Mouse (Mus musculus) spleen, adult 2 months (tissue): ENCODE measurements around the gene Pon1.

Experiments
- CTCF ChIP-seq: fragments of 200-500 bp; IDR thresholded peaks from 2 replicates; pipeline ENCODE4 v1.5.1; 2011; ENCODE audit warnings: mild to moderate bottlenecking, inconsistent platforms; ENCODE audit not compliant: insufficient read depth, insufficient read length, insufficient replicate concordance; ENCODE audit errors: extremely low read depth
- POLR2A ChIP-seq: fragments of 200-500 bp; IDR thresholded peaks from 2 replicates; pipeline ENCODE4 v1.6.1; 2011; ENCODE audit warnings: low read depth, low read length, inconsistent platforms

DNA sequence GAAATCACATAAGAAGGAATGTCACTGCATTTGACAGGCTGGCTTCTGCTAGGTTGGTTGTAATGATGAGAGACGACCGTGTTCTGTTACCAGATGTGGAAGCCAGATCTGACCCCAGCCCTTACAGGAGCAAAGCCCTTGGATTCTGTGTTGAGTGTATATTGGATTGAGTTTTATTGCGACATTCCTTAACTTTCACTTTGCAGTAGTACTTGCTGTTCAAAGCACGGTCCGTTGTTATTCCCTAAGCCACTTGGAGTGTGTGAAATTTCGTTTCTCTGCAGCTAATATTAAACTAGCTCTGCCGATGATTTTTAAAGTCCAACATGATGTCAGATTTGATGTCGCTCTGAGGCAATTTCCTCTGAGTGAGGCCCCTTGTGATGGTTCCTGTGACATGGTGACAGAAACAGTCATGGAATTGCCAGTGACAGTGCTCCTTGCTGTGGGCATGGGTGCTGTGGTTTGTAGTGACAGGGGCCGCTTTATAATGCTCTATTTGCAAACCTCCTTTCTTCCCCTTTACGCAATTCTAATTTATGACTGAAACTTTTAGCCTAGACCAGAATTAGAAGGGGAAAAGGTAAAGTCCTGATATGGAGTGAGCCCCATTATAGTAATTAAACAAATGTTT, 19.4 kb downstream of the Pon1 start:
- no peak for TF ChIP-seq CTCF
- TF ChIP-seq POLR2A = no peak
